Mouse (Mus musculus) thymus, adult 2 months (tissue): ENCODE data around the gene Mboat2. TPM values are rescaled to one million over a fixed set of nuclear protein-coding genes. Genes with fewer than 3 reads are reported as not detected.

Experiments used
- DNase-seq: peaks from one replicate; pipeline ENCODE4 v3.0.0; 2021
- H3K27ac ChIP-seq: fragments of 200-500 bp; 2 replicates; pipeline ENCODE4 v1.5.1; 2012; ENCODE audit warnings: low read length, control low read depth; ENCODE audit not compliant: control insufficient read depth, insufficient read depth
- H3K27me3 ChIP-seq: fragments of 200-500 bp; 2 replicates; pipeline ENCODE4 v1.6.1; 2012; ENCODE audit warnings: mild to moderate bottlenecking, low read length, moderate library complexity, mixed read lengths; ENCODE audit not compliant: control insufficient read depth, insufficient read depth
- H3K36me3 ChIP-seq: fragments of 200-500 bp; 2 replicates; pipeline ENCODE4 v1.6.1; 2012; ENCODE audit warnings: mild to moderate bottlenecking, low read length, moderate library complexity; ENCODE audit not compliant: control insufficient read depth, insufficient read depth
- H3K4me1 ChIP-seq: fragments of 200-500 bp; replicated peaks from 2 replicates; pipeline ENCODE4 v1.6.1; 2012; ENCODE audit warnings: low read length; ENCODE audit not compliant: control insufficient read depth, insufficient read depth
- H3K4me3 ChIP-seq: fragments of 200-500 bp; 2 replicates; pipeline ENCODE4 v1.5.1; 2012; ENCODE audit warnings: mild to moderate bottlenecking, low read length, control low read depth, moderate library complexity; ENCODE audit not compliant: control insufficient read depth, insufficient read depth
- CTCF ChIP-seq: fragments of 200-500 bp; IDR thresholded peaks from 2 replicates; pipeline ENCODE4 v1.5.1; 2012; ENCODE audit warnings: mild to moderate bottlenecking, control low read depth, low read length, moderate library complexity, borderline replicate concordance; ENCODE audit not compliant: control insufficient read depth, poor library complexity, insufficient read depth; ENCODE audit errors: extremely low read depth
- POLR2A ChIP-seq: fragments of 200-500 bp; IDR thresholded peaks from 2 replicates; pipeline ENCODE4 v1.6.1; 2012; ENCODE audit warnings: mild to moderate bottlenecking, low read length, control low read depth, moderate library complexity; ENCODE audit not compliant: control insufficient read depth, poor library complexity, insufficient read depth; ENCODE audit errors: extremely low read depth
- WGBS: fragments of 180-500 bp; shearing (Covaris S2); methylation state at CpG from one replicate; pipeline ENCODE4 v1.1.7; 2018; 5-methylcytosine and 5-hydroxymethylcytosine counted together
- polyA plus RNA-seq: library from polyadenylated mRNA; depleted of rRNA; stranded (reverse); fragments of >200 nt; gene quantifications from 2 replicates; pipeline ENCODE4 v1.2.3, GENCODE M21; 2012; rRNA removed

Mboat2 gene
- polyA plus RNA-seq, 1 experiment, result 0.85 TPM

DNA sequence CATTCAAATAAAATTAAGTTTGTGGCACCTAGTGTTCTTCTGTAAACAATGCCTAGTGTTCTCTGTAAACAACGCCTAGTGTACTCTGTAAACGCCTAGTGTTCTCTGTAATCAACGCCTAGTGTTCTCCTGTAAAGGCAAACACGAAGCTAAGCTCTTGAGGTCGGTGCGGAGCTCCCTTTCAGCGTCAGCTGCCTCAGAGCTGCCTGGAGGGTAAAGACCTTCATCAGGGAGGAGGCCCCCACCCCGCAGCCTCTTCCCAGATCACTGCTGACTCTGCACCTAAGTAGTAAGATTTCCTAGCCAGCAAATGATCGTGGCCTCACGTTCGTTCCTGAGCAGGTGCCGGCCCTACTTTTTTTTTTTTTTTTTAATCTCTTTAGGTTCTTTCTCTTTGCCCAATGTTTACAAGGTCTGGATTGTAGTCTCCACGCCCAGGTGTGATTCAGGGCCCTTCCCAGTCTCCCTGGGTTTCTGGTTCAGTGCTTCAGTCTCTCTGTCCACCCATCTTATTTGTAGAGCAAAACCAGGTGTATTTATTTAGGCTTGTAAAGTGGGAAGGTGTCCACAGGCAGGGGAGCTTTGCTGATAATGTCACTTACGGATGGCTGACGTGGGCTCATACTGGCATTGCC is 181.2 kb downstream of the Mboat2 start:
- Histone ChIP-seq H3K27me3 (no peaks in the 10 kb centered on the region), H3K36me3 (peaks cover 53% of the 10 kb centered on the region), H3K4me3 (no peak overlapping the region), H3K27ac (peak overlapping the region; percentile 86), H3K4me1 (peaks cover 32% of the 10 kb centered on the region)
- WGBS, result 45% methylated on average over 15 of the region's 15 CpGs
- TF ChIP-seq CTCF (no peak), POLR2A (no peak)
- DNase-seq, result peak; percentile 36

DNA sequence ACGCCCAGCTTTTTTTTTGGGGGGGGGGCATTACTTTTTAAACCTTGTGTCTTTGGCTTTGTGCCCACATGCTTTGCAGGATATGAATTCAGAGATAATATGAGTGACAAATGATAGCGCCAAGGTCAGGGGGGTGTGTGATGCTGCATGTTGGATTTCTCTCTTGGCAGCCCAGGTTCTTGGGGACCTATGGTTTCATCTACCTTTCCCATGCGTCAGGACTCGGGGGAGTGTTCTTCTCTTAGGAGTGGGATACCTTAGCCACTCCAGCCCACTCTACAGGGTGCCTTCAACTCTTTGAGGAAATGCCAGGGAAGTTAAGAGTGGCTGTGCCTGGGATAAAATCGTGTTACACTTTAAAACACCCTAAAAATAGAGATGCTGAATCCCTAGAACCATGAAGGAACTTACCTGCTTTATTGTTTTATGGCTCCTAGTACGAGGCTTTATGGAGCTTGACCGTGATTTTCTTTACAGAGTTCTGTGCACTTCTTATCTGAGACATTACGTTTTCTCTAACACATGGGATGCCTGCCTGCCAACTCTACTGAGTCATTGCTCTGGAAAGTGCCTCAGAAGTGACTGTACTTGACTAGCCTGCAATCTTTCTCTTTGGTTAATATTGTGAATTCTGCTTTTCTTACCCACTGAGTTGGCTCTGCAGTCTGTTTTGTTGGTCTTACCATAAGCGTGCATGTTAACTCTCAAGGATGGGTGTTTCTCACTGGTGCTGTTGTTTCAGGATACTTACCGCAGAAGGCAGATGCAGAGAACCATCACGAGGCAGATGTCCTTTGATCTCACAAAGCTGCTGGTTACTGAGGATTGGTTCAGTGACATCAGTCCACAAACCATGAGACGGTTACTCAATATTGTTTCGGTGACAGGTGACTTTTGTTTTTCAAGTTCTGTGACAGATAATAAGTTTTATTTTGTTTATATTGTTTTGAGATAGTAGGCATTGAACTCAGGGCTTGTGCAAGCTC is 182.2 kb downstream of the Mboat2 start:
- peak; percentile 40 for DNase-seq
- no peak overlapping the region for H3K4me3 ChIP-seq
- H3K27ac ChIP-seq, result peak overlapping the region; percentile 86
- H3K27me3 ChIP-seq, result no peaks in the 10 kb centered on the region
- WGBS, result 46% methylated on average over 13 of the region's 13 CpGs
- peaks cover 56% of the 10 kb centered on the region for H3K36me3 ChIP-seq
- TF ChIP-seq POLR2A (no peak), CTCF (no peak)
- peaks cover 29% of the 10 kb centered on the region for H3K4me1 ChIP-seq

Other genes with a start within 250 kb of the Mboat2 start
- 4.9 and 6.5 TPM in 2 replicates for gene Klf11, start 179.6 kb upstream of the Mboat2 start, polyA plus RNA-seq
- gene Cys1, start 149.1 kb upstream of the Mboat2 start, polyA plus RNA-seq, result 1.6 and 3.4 TPM in 2 replicates
- gene Rrm2, start 122.6 kb upstream of the Mboat2 start, polyA plus RNA-seq, result 77.4 and 166 TPM in 2 replicates
- 72.1 and 76.2 TPM in 2 replicates for gene Kidins220, start 144.0 kb downstream of the Mboat2 start, polyA plus RNA-seq